15 mouse cellular contexts compared by ENCODE assay signal in the genomic region with DNA sequence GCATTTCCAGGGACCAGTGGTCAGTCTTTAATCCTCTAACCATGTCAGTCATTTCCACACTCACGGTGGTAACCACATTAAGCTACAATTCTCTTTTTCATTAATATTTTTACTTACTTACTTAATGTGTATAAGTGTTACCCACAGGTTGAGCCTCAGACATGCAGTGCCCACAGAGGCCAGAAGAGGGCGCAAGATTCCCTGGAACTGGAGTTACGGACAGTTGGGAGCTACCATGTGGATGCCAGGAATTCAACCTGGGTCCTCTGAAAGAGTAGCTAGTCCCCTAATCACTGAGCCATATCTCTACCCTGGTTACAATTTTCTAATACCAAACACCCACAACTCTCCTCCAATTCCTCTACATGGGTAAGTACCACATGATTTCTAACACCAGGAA.
DNase-seq lines count a peak whose midpoint lies in the region; ATAC-seq and TF ChIP-seq lines count a peak whose summit lies in the region.
"Had no signal": no experiment of that assay in that cellular context is flagged by ENCODE, and none has a peak within 500 bp of the region (broad histone marks: within the 10 kb centered on the region; RNA-seq: fewer than 3 reads in every experiment).

No protein-coding gene starts in this region.

- H3K27me3 ChIP-seq in kidney, adult 2 months (replicated peaks; ENCODE audit: control insufficient read depth, insufficient read depth, low read length): no peaks in the 10 kb centered on the region
- H3K27me3 ChIP-seq in testis, adult 2 months (ENCODE audit: control insufficient read depth, insufficient read depth, low read length): no peaks in the 10 kb centered on the region
- no peaks in the 10 kb centered on the region for H3K27me3 ChIP-seq in hindbrain, embryonic 14.5 days (ENCODE audit: control insufficient read depth, insufficient read depth, low read length)
- H3K27me3 ChIP-seq: megakaryocyte, embryonic 14.5 days had no signal

- no peaks in the 10 kb centered on the region for H3K9me3 ChIP-seq in hindbrain, embryonic 14.5 days (ENCODE audit: control insufficient read depth, low read length)

- ATAC-seq in hindbrain, embryonic 14.5 days (ENCODE audit: low FRiP score): no peak
- ATAC-seq: forebrain, embryonic 14.5 days had no signal

- H3K4me1 ChIP-seq in kidney, adult 2 months (ENCODE audit: control insufficient read depth, insufficient read depth, low read length): no peaks in the 10 kb centered on the region
- H3K4me1 ChIP-seq in testis, adult 2 months (ENCODE audit: control insufficient read depth, insufficient read depth, low read length): no peaks in the 10 kb centered on the region
- H3K4me1 ChIP-seq in hindbrain, embryonic 14.5 days (replicated peaks; ENCODE audit: control insufficient read depth, insufficient read depth, low read length): no peaks in the 10 kb centered on the region
- H3K4me1 ChIP-seq: embryonic facial prominence, embryonic 10.5 days; megakaryocyte, embryonic 14.5 days had no signal

- no peak for DNase-seq in kidney, adult 2 months
- no peak for DNase-seq in kidney, postnatal 14 days
- peak; percentile 7 for DNase-seq in right cerebral cortex, postnatal 14 days
- DNase-seq in right cerebral cortex, postnatal 25 days: no peak
- peak; percentile 70 for DNase-seq in R1 (ENCODE audit: low read depth, low spot score)
- no peak for DNase-seq in left cerebral cortex, adult 18-20 months (ENCODE audit: low spot score in 2 of 2)
- DNase-seq in hindbrain, embryonic 14.5 days (ENCODE audit: low spot score): no peak
- DNase-seq: adrenal gland, adult 2 months; cerebellum, adult 11-12 months; kidney, postnatal 4 days; thymus, postnatal 14 days had no signal

- H3K4me3 ChIP-seq in kidney, adult 2 months (ENCODE audit: insufficient read depth, low read depth, low read length): no peak overlapping the region
- no peak overlapping the region for H3K4me3 ChIP-seq in testis, adult 2 months (ENCODE audit: control insufficient read depth, low read depth, low read length)
- H3K4me3 ChIP-seq in hindbrain, embryonic 14.5 days (replicated peaks; ENCODE audit: low read length): no peak overlapping the region
- H3K4me3 ChIP-seq: embryonic facial prominence, embryonic 10.5 days; megakaryocyte, embryonic 14.5 days had no signal

- H3K27ac ChIP-seq in kidney, adult 2 months (ENCODE audit: insufficient read depth, low read depth, low read length): no peak overlapping the region
- no peak overlapping the region for H3K27ac ChIP-seq in testis, adult 2 months (ENCODE audit: control insufficient read depth, insufficient read depth, low read depth, low read length)
- no peak overlapping the region for H3K27ac ChIP-seq in hindbrain, embryonic 14.5 days
- H3K27ac ChIP-seq: embryonic facial prominence, embryonic 10.5 days had no signal

- no peak for TF ChIP-seq POLR2A in kidney, adult 2 months (IDR thresholded peaks at IDR 0.05; ENCODE audit: low read depth, low read length)
- no peak for TF ChIP-seq POLR2A in testis, adult 2 months (IDR thresholded peaks at IDR 0.05; ENCODE audit: control insufficient read depth, low read depth, low read length)

- TF ChIP-seq CTCF in kidney, adult 2 months (conservative IDR thresholded peaks at IDR 0.05; ENCODE audit: insufficient read depth, insufficient read length, low read depth, low read length): peak; percentile 35
- TF ChIP-seq CTCF in testis, adult 2 months (IDR thresholded peaks at IDR 0.05; ENCODE audit: control insufficient read depth, insufficient read depth, insufficient replicate concordance, low read depth, low read length): peak; percentile 83

- WGBS in kidney, adult 2 months: 76% methylated on average over 3 of the region's 3 CpGs
- 78% methylated on average over 3 of the region's 3 CpGs for WGBS in hindbrain, embryonic 14.5 days

- no peak overlapping the region for H3K9ac ChIP-seq in hindbrain, embryonic 14.5 days

- H3K36me3 ChIP-seq in kidney, adult 2 months (ENCODE audit: control insufficient read depth, insufficient read depth, low read length): no peaks in the 10 kb centered on the region
- H3K36me3 ChIP-seq in testis, adult 2 months (ENCODE audit: control insufficient read depth, insufficient read depth, low read length): no peaks in the 10 kb centered on the region
- no peaks in the 10 kb centered on the region for H3K36me3 ChIP-seq in hindbrain, embryonic 14.5 days (replicated peaks; ENCODE audit: control insufficient read depth, insufficient read depth)
- H3K36me3 ChIP-seq: embryonic facial prominence, embryonic 10.5 days had no signal

- H3K4me2 ChIP-seq in hindbrain, embryonic 14.5 days (replicated peaks): no peak overlapping the region

Comparison
In these comparisons a context has a peak if more than half of its experiments do, and no peak if none do; other contexts are left out.
1. DNase-seq: peak in right cerebral cortex, postnatal 14 days (single experiment) and R1 (single experiment); none in kidney, adult 2 months (single experiment), kidney, postnatal 14 days (single experiment), right cerebral cortex, postnatal 25 days (single experiment), left cerebral cortex, adult 18-20 months (0 of 2) and hindbrain, embryonic 14.5 days (single experiment).